Mouse (Mus musculus): ENCODE measurements around the gene Cebpb. TPM values are rescaled to one million over a fixed set of nuclear protein-coding genes. Genes with fewer than 3 reads are reported as not detected.
A peak's percentile ranks its signal among the peaks of the same experiment; 100 is the strongest.

The Cebpb gene
- polyA plus RNA-seq, 1 experiment from 2014 or later, result 2.3 TPM

DNA sequence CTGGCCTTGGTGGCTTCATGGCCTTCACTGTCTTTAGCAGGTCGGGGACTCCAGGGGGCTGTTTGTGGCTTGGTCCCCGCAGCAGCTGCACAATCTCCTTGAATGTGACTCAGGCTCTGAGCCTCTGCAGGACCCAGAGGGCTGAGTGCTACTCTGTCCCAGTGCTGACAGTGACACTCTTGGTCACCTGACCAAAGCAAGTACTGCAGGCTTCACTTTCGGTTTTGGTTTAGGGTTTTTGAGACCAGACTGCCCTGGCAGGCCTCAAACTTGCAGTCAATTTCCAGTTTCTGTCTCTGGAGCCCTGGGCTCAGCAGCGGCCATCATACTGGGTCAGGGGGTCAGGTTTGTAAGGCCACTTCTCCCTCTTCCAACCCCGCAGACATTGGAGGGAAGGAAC is 9.2 kb downstream of the Cebpb start:
- H3K9ac ChIP-seq, result no peak overlapping the region
- peaks cover 6% of the 10 kb centered on the region; the same call in 1 of the 2 replicates for H3K9me3 ChIP-seq
- no peak overlapping the region for H3K4me3 ChIP-seq
- no peaks in the 10 kb centered on the region for H3K27me3 ChIP-seq
- no peak for ATAC-seq (ENCODE audit: low FRiP score, low read depth)
- WGBS, result 56% methylated on average over 5 of the region's 5 CpGs
- H3K27ac ChIP-seq, result no peak overlapping the region
- peaks cover 7% of the 10 kb centered on the region; the same call in 1 of the 2 replicates for H3K4me1 ChIP-seq
- H3K36me3 ChIP-seq, result no peaks in the 10 kb centered on the region
- no peak overlapping the region for H3K4me2 ChIP-seq (replicated peaks)

DNA sequence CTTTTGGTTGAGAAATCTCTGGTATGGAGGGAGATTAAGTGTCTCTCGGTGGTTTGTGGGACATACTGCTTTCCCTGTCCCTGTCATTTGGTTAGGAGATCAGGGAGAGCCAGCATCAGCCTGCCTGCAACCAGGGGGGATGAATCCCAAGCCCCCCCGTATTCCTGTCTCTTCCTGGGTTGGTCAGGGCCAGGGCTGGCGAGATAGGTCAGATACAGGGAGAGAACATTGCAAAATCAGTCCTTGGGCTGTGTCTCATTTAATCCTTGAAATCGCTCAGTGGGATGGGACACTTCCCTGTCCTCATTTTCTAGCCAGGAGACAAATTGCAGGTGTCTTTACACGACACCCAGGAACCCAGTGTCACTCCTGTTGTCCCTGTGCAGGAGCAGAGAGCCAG is 11.3 kb downstream of the Cebpb start:
- no peak overlapping the region for H3K27ac ChIP-seq
- no peaks in the 10 kb centered on the region for H3K27me3 ChIP-seq
- no peaks in the 10 kb centered on the region for H3K36me3 ChIP-seq
- no peak overlapping the region for H3K4me2 ChIP-seq (replicated peaks)
- ATAC-seq (ENCODE audit: low FRiP score, low read depth), result no peak
- peaks cover 5% of the 10 kb centered on the region; the same call in 1 of the 2 replicates for H3K9me3 ChIP-seq
- peaks cover 7% of the 10 kb centered on the region; the same call in 1 of the 2 replicates for H3K4me1 ChIP-seq
- H3K4me3 ChIP-seq, result no peak overlapping the region
- H3K9ac ChIP-seq, result 0 out of 2 replicates have a peak overlapping the region, but pooled peaks have one; percentile 13
- WGBS, result 58% methylated on average over 5 of the region's 5 CpGs

DNA sequence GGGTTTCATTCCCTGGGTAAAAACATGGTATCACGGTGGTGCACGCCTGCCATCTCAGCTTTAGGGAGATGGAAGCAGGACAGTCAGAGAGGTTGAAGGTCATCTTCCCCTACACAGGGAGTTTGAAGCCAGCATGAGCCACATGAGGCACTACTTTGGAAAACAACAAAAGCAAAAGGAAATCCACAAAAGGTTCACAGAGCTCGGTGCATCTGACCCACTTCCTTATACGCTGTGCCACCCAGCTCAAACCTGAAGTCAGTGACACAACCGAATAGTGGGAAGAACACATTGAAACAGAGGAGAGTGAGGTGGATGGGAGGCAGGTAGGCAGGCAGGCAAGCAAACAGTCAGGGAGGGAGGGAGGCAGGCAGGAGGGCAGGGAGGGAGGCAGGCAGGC is 12.8 kb downstream of the Cebpb start:
- no peaks in the 10 kb centered on the region for H3K36me3 ChIP-seq
- no peak overlapping the region for H3K9ac ChIP-seq
- H3K9me3 ChIP-seq, result no peaks in the 10 kb centered on the region
- no peak overlapping the region for H3K27ac ChIP-seq
- 82% methylated on average over 5 of the region's 5 CpGs for WGBS
- peaks cover 12% of the 10 kb centered on the region for H3K4me1 ChIP-seq
- no peak for ATAC-seq (ENCODE audit: low FRiP score, low read depth)
- no peak overlapping the region for H3K4me2 ChIP-seq (replicated peaks)
- no peaks in the 10 kb centered on the region for H3K27me3 ChIP-seq
- H3K4me3 ChIP-seq, result no peak overlapping the region

DNA sequence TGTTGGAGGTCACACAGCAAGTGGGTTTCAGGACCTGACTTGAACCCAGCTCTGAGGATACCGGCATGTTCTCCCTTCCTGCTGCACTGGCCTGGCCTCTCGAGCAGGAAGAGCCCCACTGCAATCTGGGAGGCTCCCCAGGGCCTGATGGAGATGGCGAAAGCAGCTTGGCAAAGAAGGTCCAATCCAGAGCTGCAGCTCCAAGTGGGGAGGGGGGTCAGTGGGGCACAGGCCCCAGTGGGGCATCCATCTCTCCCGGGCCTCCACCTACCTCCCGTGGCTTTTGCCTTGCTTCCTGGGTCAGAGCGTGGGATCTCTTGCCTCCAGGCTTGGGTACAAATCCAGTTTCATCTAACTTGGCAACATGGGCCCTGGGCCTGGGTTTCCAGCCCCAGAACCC is 13.4 kb downstream of the Cebpb start:
- WGBS, result 79% methylated on average over 6 of the region's 6 CpGs
- Histone ChIP-seq H3K27me3 (no peaks in the 10 kb centered on the region), H3K4me1 (peaks cover 12% of the 10 kb centered on the region), H3K4me3 (no peak overlapping the region), H3K9ac (no peak overlapping the region), H3K4me2 (replicated peaks) (no peak overlapping the region), H3K27ac (no peak overlapping the region), H3K36me3 (no peaks in the 10 kb centered on the region), H3K9me3 (no peaks in the 10 kb centered on the region)
- no peak for ATAC-seq (ENCODE audit: low FRiP score, low read depth)

DNA sequence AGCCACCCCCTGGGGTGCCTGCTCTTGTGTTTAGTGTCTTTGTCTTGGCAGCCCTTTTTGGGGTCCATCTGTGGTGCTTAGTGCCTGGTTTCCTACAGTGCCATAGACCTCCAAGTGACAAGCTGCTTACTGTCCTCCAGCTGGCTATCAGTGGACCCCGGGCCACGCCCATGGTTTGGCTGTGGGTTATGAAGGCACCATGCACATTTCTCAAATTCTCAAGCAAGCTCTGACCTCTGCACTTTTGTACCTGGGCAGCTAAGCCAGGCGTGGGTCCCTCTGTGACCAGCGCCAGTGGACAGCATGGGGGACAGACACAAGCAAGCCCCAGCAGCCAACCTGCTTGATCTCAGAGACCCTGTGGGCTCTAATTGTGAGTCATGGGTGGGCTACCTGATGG is 15.7 kb downstream of the Cebpb start:
- Histone ChIP-seq H3K9ac (no peak overlapping the region), H3K27ac (no peak overlapping the region), H3K4me2 (replicated peaks) (no peak overlapping the region), H3K36me3 (no peaks in the 10 kb centered on the region), H3K4me1 (peaks cover 16% of the 10 kb centered on the region), H3K9me3 (no peaks in the 10 kb centered on the region), H3K4me3 (no peak overlapping the region), H3K27me3 (no peaks in the 10 kb centered on the region)
- no peak for ATAC-seq (ENCODE audit: low FRiP score, low read depth)
- 84% methylated on average over 4 of the region's 4 CpGs for WGBS

DNA sequence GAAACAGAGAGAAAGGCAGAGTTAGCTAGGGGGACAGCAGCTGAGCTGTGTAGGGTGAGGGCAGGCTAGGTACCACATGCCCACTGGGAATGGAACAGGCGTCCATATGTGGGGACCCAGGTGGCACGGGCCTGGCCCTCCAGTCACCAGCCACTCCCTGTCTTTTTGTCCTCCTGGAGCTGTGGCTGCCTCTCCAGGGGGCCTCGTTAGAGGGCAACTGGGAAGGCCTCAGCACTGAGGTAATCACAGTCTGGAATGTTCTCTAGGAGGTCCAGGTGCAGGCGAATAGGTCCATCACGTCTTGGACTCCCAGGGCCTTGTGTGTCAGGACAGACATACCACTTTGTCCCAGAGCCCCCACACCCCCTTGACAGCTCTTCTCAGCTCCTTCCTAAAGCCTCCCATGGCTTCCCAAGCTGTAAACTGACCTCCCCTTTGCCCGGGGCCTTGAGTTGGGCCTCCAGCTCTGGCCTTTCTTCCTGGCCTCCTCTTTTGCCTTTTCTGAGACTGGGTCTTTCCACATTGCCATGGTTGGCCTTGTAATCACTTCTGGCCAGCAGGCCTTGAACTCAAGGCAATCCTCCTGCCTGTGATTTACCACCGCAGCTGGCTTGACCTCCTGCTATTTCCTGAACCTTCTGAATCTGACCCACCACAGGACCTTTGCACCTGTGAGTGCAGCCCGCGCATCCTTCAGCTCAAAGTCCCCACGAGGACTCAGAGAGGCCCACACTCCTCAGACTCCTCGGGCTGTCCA is 17.6 kb downstream of the Cebpb start:
- ATAC-seq (ENCODE audit: low FRiP score, low read depth), result no peak

DNA sequence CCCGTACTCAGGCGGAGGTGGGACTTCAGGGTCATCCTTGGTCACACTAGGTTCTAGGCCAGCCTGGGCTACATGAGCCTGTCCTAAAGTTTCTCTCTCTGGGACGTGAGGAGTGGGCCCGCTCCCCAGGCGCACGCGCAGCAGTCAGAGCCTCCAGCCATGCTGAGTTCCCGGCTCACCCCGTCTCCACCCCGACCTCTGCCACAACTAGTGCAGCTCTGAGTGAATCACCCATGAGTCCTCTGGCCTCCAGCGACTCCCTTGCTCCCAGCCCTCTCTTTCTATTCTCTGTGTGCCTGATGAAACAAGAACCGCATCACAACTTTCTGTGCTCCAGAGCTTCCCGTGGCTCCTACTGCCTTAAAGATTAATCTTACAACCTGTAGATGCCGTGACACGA is 19.7 kb downstream of the Cebpb start:
- Histone ChIP-seq H3K9ac (no peak overlapping the region), H3K9me3 (no peaks in the 10 kb centered on the region), H3K27me3 (no peaks in the 10 kb centered on the region), H3K4me2 (replicated peaks) (no peak overlapping the region), H3K27ac (no peak overlapping the region), H3K4me1 (peaks cover 16% of the 10 kb centered on the region), H3K36me3 (no peaks in the 10 kb centered on the region), H3K4me3 (no peak overlapping the region)
- ATAC-seq (ENCODE audit: low FRiP score, low read depth), result no peak
- WGBS, result 55% methylated on average over 15 of the region's 15 CpGs

More for the DNA sequence above, 17.6 kb downstream of the Cebpb start:
- 61% methylated on average over 11 of the region's 11 CpGs for WGBS
- Histone ChIP-seq H3K4me3 (no peak overlapping the region), H3K36me3 (no peaks in the 10 kb centered on the region), H3K4me2 (replicated peaks) (no peak overlapping the region), H3K27me3 (no peaks in the 10 kb centered on the region), H3K27ac (no peak overlapping the region), H3K9ac (no peak overlapping the region), H3K9me3 (no peaks in the 10 kb centered on the region), H3K4me1 (peaks cover 16% of the 10 kb centered on the region)

DNA sequence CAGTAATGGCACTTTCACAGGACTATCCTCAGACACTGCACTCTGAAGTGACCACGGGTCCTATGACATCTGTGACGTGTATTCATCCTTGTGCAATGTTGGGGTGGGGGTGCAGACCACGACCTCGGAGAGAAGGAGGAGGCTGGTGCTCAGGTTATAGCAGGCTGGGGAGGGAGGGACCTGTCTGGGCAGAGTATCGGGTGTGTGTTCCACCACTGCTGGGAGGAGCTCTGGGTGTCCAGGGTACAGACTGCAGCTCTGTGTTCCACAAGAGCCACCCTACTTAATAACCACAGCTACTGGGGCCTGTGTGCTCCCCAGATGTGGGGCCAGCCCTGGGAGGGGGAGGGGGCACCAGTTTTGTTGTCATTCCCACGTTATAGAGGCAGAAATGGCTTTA is 21.3 kb downstream of the Cebpb start:
- Histone ChIP-seq H3K27ac (no peak overlapping the region), H3K9me3 (no peaks in the 10 kb centered on the region)
- 46% methylated on average over 6 of the region's 6 CpGs for WGBS

DNA sequence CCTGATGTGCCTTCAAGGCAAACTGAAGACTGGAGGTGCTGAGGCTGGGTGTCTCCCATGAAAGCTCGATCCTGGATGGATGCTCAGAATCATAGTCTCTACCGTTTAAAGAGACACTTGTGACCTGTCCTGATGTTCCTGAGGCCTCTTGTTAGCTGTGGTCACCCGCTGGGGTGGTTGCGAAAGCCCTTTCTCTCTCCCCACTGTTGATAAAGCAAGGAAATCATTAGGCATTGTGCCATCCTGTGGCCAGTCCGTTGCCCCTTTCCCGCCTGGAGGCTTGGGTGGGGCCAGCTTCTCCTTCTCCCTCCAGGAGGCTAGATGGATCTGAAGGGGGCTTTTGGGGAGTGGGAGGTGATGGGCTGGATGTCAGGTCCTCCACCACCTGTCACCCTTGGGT is 21.9 kb downstream of the Cebpb start:
- H3K9ac ChIP-seq, result no peak overlapping the region
- WGBS, result 71% methylated on average over 6 of the region's 6 CpGs

More for the DNA sequence above, 21.3 kb downstream of the Cebpb start:
- Histone ChIP-seq H3K27me3 (no peaks in the 10 kb centered on the region), H3K4me1 (peaks cover 16% of the 10 kb centered on the region), H3K4me3 (no peak overlapping the region), H3K36me3 (no peaks in the 10 kb centered on the region), H3K4me2 (replicated peaks) (no peak overlapping the region), H3K9ac (no peak overlapping the region; the same call in 1 of the 2 replicates)
- no peak for ATAC-seq (ENCODE audit: low FRiP score, low read depth)

DNA sequence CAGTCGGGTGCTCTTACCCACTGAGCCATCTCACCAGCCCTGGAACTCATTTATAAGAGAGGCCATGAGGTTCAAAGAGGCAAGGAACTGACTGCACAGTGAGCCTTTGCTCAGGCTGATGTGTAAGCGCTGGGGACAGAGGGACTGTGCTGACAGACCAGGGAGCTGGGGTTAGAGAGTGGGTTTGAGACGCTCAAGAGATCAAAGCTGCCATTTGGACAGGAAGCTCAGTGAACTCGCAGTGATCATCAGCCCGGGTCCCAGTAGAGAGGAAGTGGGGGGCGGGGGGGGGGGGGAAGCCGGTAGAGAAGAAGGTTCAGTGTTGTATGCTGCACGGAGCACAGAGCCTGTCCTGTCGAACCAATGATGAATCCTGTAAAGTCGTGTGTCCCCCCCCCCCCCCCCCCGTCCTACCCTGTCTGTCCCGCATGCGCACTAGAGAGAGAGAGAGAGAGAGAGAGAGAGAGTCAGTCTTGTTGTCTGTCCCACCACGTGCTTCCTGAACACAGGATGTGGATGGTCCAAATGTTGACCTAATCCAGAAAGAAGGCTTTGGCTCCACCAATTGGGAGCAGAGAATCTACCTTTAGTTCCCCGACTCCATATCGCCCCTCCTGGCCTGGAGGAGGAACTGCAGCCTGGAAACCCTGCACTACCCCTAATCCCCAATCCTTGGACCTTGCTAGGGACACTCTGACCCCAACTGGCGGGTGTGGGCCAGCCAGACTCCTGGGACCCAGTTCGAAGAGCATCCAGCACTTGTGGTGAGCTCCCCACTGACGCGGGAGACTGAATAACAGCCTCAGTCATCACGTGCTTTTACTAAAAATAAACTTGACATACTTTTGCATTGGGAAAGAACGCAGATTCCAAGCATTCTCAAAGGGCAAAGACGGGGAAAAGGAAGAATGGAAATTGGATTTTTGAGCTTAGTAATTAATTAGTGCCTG is 24.4 kb downstream of the Cebpb start:
- Histone ChIP-seq H3K9me3 (no peaks in the 10 kb centered on the region), H3K4me2 (replicated peaks) (no peak overlapping the region), H3K27ac (no peak overlapping the region), H3K4me1 (0 out of 2 replicates have a peak, but pooled peaks cover 4% of the 10 kb centered on the region), H3K9ac (no peak overlapping the region), H3K4me3 (no peak overlapping the region), H3K36me3 (no peaks in the 10 kb centered on the region), H3K27me3 (no peaks in the 10 kb centered on the region)
- no peak for ATAC-seq (ENCODE audit: low FRiP score, low read depth)
- WGBS, result 73% methylated on average over 22 of the region's 23 CpGs

More for the DNA sequence above, 21.9 kb downstream of the Cebpb start:
- no peaks in the 10 kb centered on the region for H3K27me3 ChIP-seq
- ATAC-seq (ENCODE audit: low FRiP score, low read depth), result no peak
- peaks cover 13% of the 10 kb centered on the region for H3K4me1 ChIP-seq
- H3K9me3 ChIP-seq, result no peaks in the 10 kb centered on the region
- no peak overlapping the region for H3K4me3 ChIP-seq
- no peaks in the 10 kb centered on the region for H3K36me3 ChIP-seq
- H3K4me2 ChIP-seq (replicated peaks), result no peak overlapping the region
- no peak overlapping the region for H3K27ac ChIP-seq

DNA sequence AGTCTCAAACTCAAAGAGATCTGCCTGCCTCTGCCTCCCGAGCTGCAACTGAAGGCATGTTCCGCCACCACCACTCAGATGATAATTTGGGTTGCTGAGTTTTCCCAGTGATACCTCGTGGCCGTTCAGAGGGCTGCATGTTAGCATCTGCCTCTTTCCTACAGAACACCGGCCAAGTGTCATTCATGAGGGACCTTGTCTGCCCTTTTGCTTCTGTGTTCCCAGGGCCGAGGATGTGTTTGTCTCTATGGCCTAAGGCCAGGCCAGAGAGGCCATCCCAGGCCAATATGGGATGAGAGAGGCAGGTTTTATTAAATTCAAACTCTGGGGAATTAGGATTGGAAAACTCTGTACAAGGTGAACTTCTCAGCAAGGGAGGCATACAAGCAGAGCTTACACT is 25.6 kb downstream of the Cebpb start:
- no peak for ATAC-seq (ENCODE audit: low FRiP score, low read depth)
- no peak overlapping the region for H3K4me3 ChIP-seq
- 91% methylated on average over 6 of the region's 6 CpGs for WGBS

DNA sequence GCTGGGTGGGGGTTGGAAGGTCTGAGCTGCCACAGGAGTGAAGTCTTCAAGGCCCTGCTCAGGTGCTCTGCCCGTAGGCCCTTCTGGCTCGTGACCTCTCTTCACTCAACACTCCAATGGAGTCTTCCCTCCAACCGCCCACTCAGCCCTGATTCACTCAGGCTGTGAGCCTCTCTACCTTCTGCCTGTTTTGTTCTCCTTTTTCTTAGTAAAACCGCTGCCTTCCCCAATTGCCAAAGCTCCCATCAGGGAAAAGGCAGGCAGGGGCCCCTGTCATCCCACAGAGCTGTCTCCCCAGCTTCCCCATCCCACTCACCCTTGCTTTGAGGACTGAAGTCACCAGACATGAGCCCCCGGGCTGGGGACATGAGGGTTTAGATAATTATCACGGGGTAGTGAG is 26.3 kb downstream of the Cebpb start:
- ATAC-seq (ENCODE audit: low FRiP score, low read depth), result no peak

More for the DNA sequence above, 25.6 kb downstream of the Cebpb start:
- Histone ChIP-seq H3K4me1 (no peaks in the 10 kb centered on the region), H3K27ac (no peak overlapping the region), H3K27me3 (no peaks in the 10 kb centered on the region), H3K9me3 (no peaks in the 10 kb centered on the region), H3K4me2 (replicated peaks) (no peak overlapping the region), H3K36me3 (no peaks in the 10 kb centered on the region), H3K9ac (no peak overlapping the region)

More for the DNA sequence above, 26.3 kb downstream of the Cebpb start:
- H3K27ac ChIP-seq, result no peak overlapping the region
- no peak overlapping the region for H3K4me3 ChIP-seq
- H3K9ac ChIP-seq, result no peak overlapping the region
- no peaks in the 10 kb centered on the region for H3K36me3 ChIP-seq
- no peaks in the 10 kb centered on the region for H3K4me1 ChIP-seq
- no peaks in the 10 kb centered on the region for H3K9me3 ChIP-seq
- H3K27me3 ChIP-seq, result no peaks in the 10 kb centered on the region
- WGBS, result 63% methylated on average over 6 of the region's 6 CpGs
- no peak overlapping the region for H3K4me2 ChIP-seq (replicated peaks)

Data from limb, embryonic 13.5 days (tissue).